ENCODE assay signal across 8 mouse cellular contexts in genomic region chr3:145614362-145615115, GRCm38 (mm10). TPM values are rescaled to one million over a fixed set of nuclear protein-coding genes. Genes with fewer than 3 reads are reported as not detected.
DNase-seq lines count a peak whose midpoint lies in the region; ATAC-seq and TF ChIP-seq lines count a peak whose summit lies in the region.

No protein-coding gene starts in this region.

- H3K4me2 ChIP-seq in forebrain, embryonic 11.5 days (ENCODE audit: low read depth, low read length, severe bottlenecking): peak overlapping the region; percentile 11; the same call in 1 of the 2 replicates
- no peak overlapping the region for H3K4me2 ChIP-seq in hindbrain, embryonic 15.5 days
- H3K4me2 ChIP-seq in liver, postnatal 0 days (ENCODE audit: low read depth, low read length): peak overlapping the region; percentile 22; the same call in 1 of the 2 replicates
- no peak overlapping the region; the same call in 1 of the 2 replicates for H3K4me2 ChIP-seq in neural tube, embryonic 14.5 days (ENCODE audit: low read depth, low read length)

- no peaks in the 10 kb centered on the region for H3K36me3 ChIP-seq in forebrain, embryonic 11.5 days (ENCODE audit: control insufficient read depth, insufficient read depth, low read length)
- no peaks in the 10 kb centered on the region for H3K36me3 ChIP-seq in hindbrain, embryonic 15.5 days
- H3K36me3 ChIP-seq in liver, postnatal 0 days (replicated peaks; ENCODE audit: insufficient read depth, low read length): no peaks in the 10 kb centered on the region
- no peaks in the 10 kb centered on the region for H3K36me3 ChIP-seq in neural tube, embryonic 14.5 days (ENCODE audit: control insufficient read depth, insufficient read depth, low read length)

- TF ChIP-seq EP300 in liver, postnatal 0 days (IDR thresholded peaks at IDR 0.05; ENCODE audit: low read depth): no peak

- DNase-seq in cerebellum, postnatal 36 days: peak; percentile 16 to 28
- DNase-seq in cerebellum, adult 9-10 months: no peak
- peak; percentile 58 for DNase-seq in forebrain, embryonic 11.5 days (ENCODE audit: low spot score)
- no peak for DNase-seq in liver, postnatal 0 days
- no peak for DNase-seq in thymus, postnatal 10 days (ENCODE audit: low spot score in 2 of 2)
- DNase-seq in frontal cortex, postnatal 10 days (ENCODE audit: low spot score in 2 of 2): no peak

- peak overlapping the region; percentile 29; the same call in 1 of the 2 replicates for H3K9ac ChIP-seq in forebrain, embryonic 11.5 days (ENCODE audit: low read length)
- no peak overlapping the region for H3K9ac ChIP-seq in hindbrain, embryonic 15.5 days
- H3K9ac ChIP-seq in liver, postnatal 0 days (replicated peaks): no peak overlapping the region
- no peak overlapping the region for H3K9ac ChIP-seq in neural tube, embryonic 14.5 days (replicated peaks; ENCODE audit: low read depth, low read length)

- ATAC-seq in forebrain, embryonic 11.5 days (replicated peaks; ENCODE audit: low FRiP score): peak; percentile 42; the same call in 1 of the 2 replicates
- peak; percentile 40; the same call in 1 of the 2 replicates for ATAC-seq in hindbrain, embryonic 15.5 days (ENCODE audit: low FRiP score, low read depth)
- no peak for ATAC-seq in liver, postnatal 0 days
- peak; percentile 50; the same call in 1 of the 2 replicates for ATAC-seq in neural tube, embryonic 14.5 days (ENCODE audit: low read depth)

- H3K27me3 ChIP-seq in forebrain, embryonic 11.5 days (ENCODE audit: control insufficient read depth, insufficient read depth, low read length): no peaks in the 10 kb centered on the region
- no peaks in the 10 kb centered on the region for H3K27me3 ChIP-seq in hindbrain, embryonic 15.5 days
- no peaks in the 10 kb centered on the region for H3K27me3 ChIP-seq in liver, postnatal 0 days (ENCODE audit: insufficient read depth, low read length)
- H3K27me3 ChIP-seq in neural tube, embryonic 14.5 days (ENCODE audit: control insufficient read depth, insufficient read depth, low read length): no peaks in the 10 kb centered on the region

- 20% methylated on average over 17 of the region's 17 CpGs for WGBS in forebrain, embryonic 11.5 days
- 17% methylated on average over 17 of the region's 17 CpGs for WGBS in hindbrain, embryonic 15.5 days
- WGBS in liver, postnatal 0 days (ENCODE audit: insufficient replicate concordance): 21% methylated on average over 17 of the region's 17 CpGs
- whole genome bisulfite sequencing in neural tube, embryonic 14.5 days: 16% methylated on average over 17 of the region's 17 CpGs

- peaks cover 3% of the 10 kb centered on the region; the same call in 1 of the 2 replicates for H3K4me1 ChIP-seq in forebrain, embryonic 11.5 days (replicated peaks; ENCODE audit: control insufficient read depth, insufficient read depth, low read length)
- peaks cover 12% of the 10 kb centered on the region for H3K4me1 ChIP-seq in hindbrain, embryonic 15.5 days (replicated peaks)
- no peaks in the 10 kb centered on the region for H3K4me1 ChIP-seq in liver, postnatal 0 days (ENCODE audit: insufficient read depth)
- peaks cover 10% of the 10 kb centered on the region; the same call in 1 of the 2 replicates for H3K4me1 ChIP-seq in neural tube, embryonic 14.5 days (ENCODE audit: control insufficient read depth, insufficient read depth, low read length)

- no peaks in the 10 kb centered on the region for H3K9me3 ChIP-seq in forebrain, embryonic 11.5 days (ENCODE audit: control insufficient read depth, low read length)
- H3K9me3 ChIP-seq in hindbrain, embryonic 15.5 days: no peaks in the 10 kb centered on the region
- no peaks in the 10 kb centered on the region for H3K9me3 ChIP-seq in liver, postnatal 0 days (ENCODE audit: low read length)
- no peaks in the 10 kb centered on the region for H3K9me3 ChIP-seq in neural tube, embryonic 14.5 days (ENCODE audit: control insufficient read depth, low read length)

- H3K4me3 ChIP-seq in forebrain, embryonic 11.5 days (ENCODE audit: low read depth, low read length): no peak overlapping the region
- H3K4me3 ChIP-seq in hindbrain, embryonic 15.5 days: no peak overlapping the region
- no peak overlapping the region for H3K4me3 ChIP-seq in liver, postnatal 0 days (ENCODE audit: low read depth, low read length)
- no peak overlapping the region for H3K4me3 ChIP-seq in neural tube, embryonic 14.5 days (ENCODE audit: low read depth, low read length)

- TF ChIP-seq CTCF in liver, postnatal 0 days (IDR thresholded peaks at IDR 0.05; ENCODE audit: low read depth): no peak

- no peak overlapping the region for H3K27ac ChIP-seq in forebrain, embryonic 11.5 days (ENCODE audit: low read depth, low read length)
- H3K27ac ChIP-seq in hindbrain, embryonic 15.5 days (replicated peaks): peak overlapping the region; percentile 26; the same call in 1 of the 2 replicates
- no peak overlapping the region for H3K27ac ChIP-seq in liver, postnatal 0 days (ENCODE audit: low read depth)
- H3K27ac ChIP-seq in neural tube, embryonic 14.5 days (ENCODE audit: low read depth, low read length): no peak overlapping the region

RNA-seq across cellular contexts. Expression of gene Ccn1, which starts 35.2 kb away (rescaled TPM):
- polyA plus RNA-seq in forebrain, embryonic 11.5 days (2014; fragmentation: Nextera tagmentation; extraction: Ambion mirVana): 36.7 and 39.2 TPM in 2 replicates
- 6.9 and 7.1 TPM in 2 replicates for polyA plus RNA-seq in hindbrain, embryonic 15.5 days (2015; fragmentation: Nextera tagmentation; extraction: Ambion mirVana)
- polyA plus RNA-seq in liver, postnatal 0 days (2015; fragmentation: Nextera tagmentation; extraction: Ambion mirVana): 3.5 and 3.9 TPM in 2 replicates
- polyA plus RNA-seq in neural tube, embryonic 14.5 days (2014; fragmentation: Nextera tagmentation; extraction: Ambion mirVana): 1.9 and 4.5 TPM in 2 replicates

RNA-seq across cellular contexts. Expression of gene Znhit6, which starts 38.5 kb away (rescaled TPM):
- polyA plus RNA-seq in forebrain, embryonic 11.5 days (2014; fragmentation: Nextera tagmentation; extraction: Ambion mirVana): 39.3 and 40.3 TPM in 2 replicates
- polyA plus RNA-seq in hindbrain, embryonic 15.5 days (2015; fragmentation: Nextera tagmentation; extraction: Ambion mirVana): 35.8 and 37.5 TPM in 2 replicates
- polyA plus RNA-seq in liver, postnatal 0 days (2015; fragmentation: Nextera tagmentation; extraction: Ambion mirVana): 11.3 and 12.4 TPM in 2 replicates
- 29.9 and 32.4 TPM in 2 replicates for polyA plus RNA-seq in neural tube, embryonic 14.5 days (2014; fragmentation: Nextera tagmentation; extraction: Ambion mirVana)

Comparison
In these comparisons a context has a peak if more than half of its experiments do, and no peak if none do; other contexts are left out.
1. DNase-seq: peak in cerebellum, postnatal 36 days (2 of 2) and forebrain, embryonic 11.5 days (single experiment); none in cerebellum, adult 9-10 months (single experiment), liver, postnatal 0 days (single experiment), thymus, postnatal 10 days (0 of 2) and frontal cortex, postnatal 10 days (0 of 2).
2. H3K4me2 ChIP-seq: peak in forebrain, embryonic 11.5 days (single experiment) and liver, postnatal 0 days (single experiment); none in hindbrain, embryonic 15.5 days (single experiment) and neural tube, embryonic 14.5 days (single experiment).